Mouse (Mus musculus) kidney, postnatal 0 days (tissue): ENCODE data around the gene Cfl1. TPM values are rescaled to one million over a fixed set of nuclear protein-coding genes. Genes with fewer than 3 reads are reported as not detected.
A peak's percentile ranks its signal among the peaks of the same experiment; 100 is the strongest.

ENCODE experiments used
- ATAC-seq: fragments of 200-750 bp; cut with Nextera tagmentation; replicated peaks from 2 replicates; pipeline ENCODE4 v1.8.0; 2017; ENCODE audit warnings: low read depth, moderate number of reproducible peaks, moderate TSS enrichment, moderate library complexity; ENCODE audit not compliant: low FRiP score
- DNase-seq: peaks from one replicate; pipeline ENCODE4 v3.0.0-alpha.2; 2016; ENCODE audit warnings: low spot score
- H3K27ac ChIP-seq: fragments of 300-500 bp; sonication (generic); 2 replicates; pipeline ENCODE4 v1.5.1; 2014; ENCODE audit warnings: mild to moderate bottlenecking
- H3K27me3 ChIP-seq: fragments of 300-500 bp; sonication (generic); 2 replicates; pipeline ENCODE4 v1.6.1; 2014; ENCODE audit warnings: low read length, mixed read lengths; ENCODE audit not compliant: insufficient read depth
- H3K36me3 ChIP-seq: fragments of 300-500 bp; sonication (generic); 2 replicates; pipeline ENCODE4 v1.6.1; 2014; ENCODE audit warnings: low read length, mixed read lengths; ENCODE audit not compliant: insufficient read depth
- H3K4me1 ChIP-seq: fragments of 300-500 bp; sonication (generic); replicated peaks from 2 replicates; pipeline ENCODE4 v1.6.1; 2014; ENCODE audit warnings: antibody characterized with exemption, low read length, mixed read lengths; ENCODE audit not compliant: insufficient read depth
- H3K4me2 ChIP-seq: fragments of 300-500 bp; sonication (generic); 2 replicates; pipeline ENCODE4 v1.6.1; 2014; ENCODE audit warnings: mild to moderate bottlenecking, low read length, moderate library complexity, mixed read lengths
- H3K4me3 ChIP-seq: fragments of 300-500 bp; sonication (generic); replicated peaks from 2 replicates; pipeline ENCODE4 v1.5.1; 2014; ENCODE audit warnings: low read depth, low read length
- H3K9ac ChIP-seq: fragments of 300-500 bp; sonication (generic); 2 replicates; pipeline ENCODE4 v1.6.1; 2014; ENCODE audit warnings: low read depth, low read length
- H3K9me3 ChIP-seq: fragments of 300-500 bp; sonication (generic); replicated peaks from 2 replicates; pipeline ENCODE4 v1.6.1; 2016; ENCODE audit warnings: low read length, inconsistent platforms, mixed read lengths
- CTCF ChIP-seq: IDR thresholded peaks from 2 replicates; pipeline ENCODE4 v1.5.1; 2016; ENCODE audit warnings: antibody characterized with exemption, low read depth, mild to moderate bottlenecking, moderate library complexity
- WGBS: fragments of 180-500 bp; shearing (Covaris S2); extraction: QIAGEN DNeasy Blood & Tissue Kit; methylation state at CpG from one replicate; pipeline ENCODE4 v1.1.7; 2014; 5-methylcytosine and 5-hydroxymethylcytosine counted together
- polyA plus RNA-seq: library from polyadenylated mRNA; unstranded; fragments of >200 nt; fragmentation: Nextera tagmentation; extraction: Ambion mirVana; gene quantifications from 2 replicates; pipeline ENCODE4 v1.2.1, GENCODE M21; 2015

Cfl1 gene
- polyA plus RNA-seq, 1 experiment from 2014 or later: 2,170 TPM

DNA sequence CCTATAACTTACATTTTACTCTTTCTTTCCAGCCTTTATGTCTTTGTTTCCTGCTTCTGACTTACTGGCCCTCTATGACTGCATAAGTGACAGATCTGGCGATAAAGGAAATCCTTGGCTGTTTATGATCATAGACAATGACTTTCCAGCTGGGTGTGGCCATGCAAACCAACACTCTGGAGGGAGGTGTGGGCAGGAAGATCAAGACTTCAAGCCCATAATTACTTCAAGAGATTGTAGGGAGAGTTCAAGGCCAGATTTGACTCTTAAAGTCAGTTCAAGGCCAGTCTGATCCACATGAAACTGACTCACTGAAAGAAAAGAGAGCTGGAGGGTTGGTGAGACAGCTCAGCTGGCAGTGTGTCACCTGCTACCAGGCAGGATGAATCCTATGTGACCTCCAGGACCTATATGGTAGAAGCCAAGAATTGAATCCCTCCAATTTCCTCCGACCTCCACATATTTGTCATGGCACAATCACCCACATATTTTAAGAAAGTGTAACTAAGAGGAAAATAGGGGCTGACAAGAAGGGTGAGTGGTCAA lies 10.1 kb downstream of the Cfl1 start:
- H3K4me1 ChIP-seq: no peaks in the 10 kb centered on the region
- H3K36me3 ChIP-seq: peaks cover 18% of the 10 kb centered on the region
- no peak for ATAC-seq
- no peak for TF ChIP-seq CTCF
- no peak overlapping the region for H3K4me3 ChIP-seq
- no peaks in the 10 kb centered on the region for H3K9me3 ChIP-seq
- no peak overlapping the region for H3K4me2 ChIP-seq
- no peak for DNase-seq
- H3K27me3 ChIP-seq: no peaks in the 10 kb centered on the region
- WGBS: 79% methylated on average over 2 of the region's 2 CpGs
- H3K9ac ChIP-seq: no peak overlapping the region
- H3K27ac ChIP-seq: no peak overlapping the region

DNA sequence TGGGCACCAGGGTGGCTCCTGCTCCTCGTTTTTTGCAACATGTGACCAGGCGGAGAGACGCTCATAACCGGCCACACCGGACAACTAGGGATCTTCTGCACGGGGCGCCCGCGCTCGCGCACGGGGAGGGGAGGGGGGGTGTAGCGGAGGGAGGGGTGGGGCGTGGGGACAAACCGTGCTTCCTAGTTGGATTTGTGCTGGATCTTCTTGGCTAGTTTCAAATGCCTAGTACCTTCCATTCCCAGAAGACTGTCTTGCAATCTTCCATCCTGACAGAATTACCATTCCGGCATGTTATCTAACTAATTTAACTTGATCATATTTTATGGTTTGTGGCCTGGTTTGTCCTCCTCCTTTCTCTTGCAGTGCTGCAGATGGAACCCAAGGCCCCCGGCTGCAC lies 13.4 kb downstream of the Cfl1 start, which contains the start of gene 1700020D05Rik:
1700020D05Rik (minus strand) TSS at position 101 of the 400 bp plus-strand sequence.
- Histone ChIP-seq H3K27ac (no peak within 1 kb of the TSS), H3K9ac (no peak within 1 kb of the TSS), H3K4me1 (no peaks in the 10 kb centered on the region), H3K36me3 (no peaks in the 10 kb centered on the region), H3K4me3 (no peak within 1 kb of the TSS), H3K9me3 (no peaks in the 10 kb centered on the region), H3K27me3 (no peaks in the 10 kb centered on the region), H3K4me2 (peak within 1 kb of the TSS; percentile 28)
- no peak for TF ChIP-seq CTCF
- ATAC-seq (no peak), DNase-seq (no peak)
- WGBS: 36% methylated on average over 17 of the region's 17 CpGs

DNA sequence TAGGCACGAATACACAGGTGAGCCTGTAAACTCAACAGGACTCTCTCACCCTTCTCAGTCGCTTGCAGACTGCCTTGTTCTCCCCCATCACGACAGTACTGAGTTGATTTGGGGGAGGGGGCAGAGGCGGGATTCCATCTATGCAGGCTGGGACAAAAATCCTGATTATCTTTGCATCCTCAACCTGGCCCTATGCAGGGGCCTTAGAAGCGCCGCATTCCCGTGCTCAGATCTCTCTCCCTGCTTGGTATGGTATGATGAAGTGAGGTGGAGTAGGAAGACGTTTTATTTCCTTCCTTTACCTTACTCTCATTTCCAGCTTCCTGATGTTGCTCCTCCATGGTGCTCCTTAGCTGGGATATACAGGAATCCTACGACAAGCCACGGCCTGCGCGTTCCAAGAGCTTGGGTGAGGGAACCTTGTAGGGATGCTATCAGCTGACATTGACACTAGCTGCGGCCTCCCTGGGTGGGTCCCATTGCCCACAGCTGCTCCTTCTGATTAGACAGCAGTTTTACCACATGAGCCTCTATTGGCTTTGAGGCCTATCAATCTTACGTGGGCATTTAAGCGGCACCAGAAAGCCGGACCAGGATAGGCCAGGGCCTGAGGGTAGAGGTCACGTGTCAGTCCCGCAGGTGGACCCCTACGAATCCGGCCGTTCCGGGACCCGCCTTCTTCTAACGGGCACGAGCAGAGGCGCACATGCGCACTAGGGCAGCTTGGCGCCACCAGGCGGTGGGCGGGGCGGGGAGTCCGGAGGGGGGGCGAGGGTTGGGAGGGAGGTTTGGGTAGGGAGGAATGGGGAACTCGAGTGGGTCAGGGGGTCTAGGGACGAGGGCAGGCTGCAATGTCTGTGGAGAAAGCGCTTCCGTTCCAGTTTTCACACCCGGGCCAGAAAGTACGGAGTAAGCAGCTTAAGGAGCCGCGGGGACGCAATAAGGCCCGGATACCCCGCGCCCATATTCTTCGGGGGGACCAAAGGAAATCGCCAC lies 20.1 kb downstream of the Cfl1 start, which contains the start of gene Snx32:
Snx32 (minus strand) TSS at position 508 of the 996 bp plus-strand sequence.
- TF ChIP-seq CTCF: peak; percentile 47; the same call in 1 of the 2 replicates
- H3K36me3 ChIP-seq: no peaks in the 10 kb centered on the region
- peak within 1 kb of the TSS; percentile 39 for H3K4me3 ChIP-seq
- peak within 1 kb of the TSS; percentile 31; the same call in 1 of the 2 replicates for H3K9ac ChIP-seq
- no peak within 1 kb of the TSS; the same call in 1 of the 2 replicates for H3K27ac ChIP-seq
- 4% methylated on average over 47 of the region's 47 CpGs for WGBS
- H3K27me3 ChIP-seq: no peaks in the 10 kb centered on the region
- H3K4me2 ChIP-seq: peak within 1 kb of the TSS; percentile 71
- peak; percentile 98 for DNase-seq
- H3K4me1 ChIP-seq: peaks cover 6% of the 10 kb centered on the region; the same call in 1 of the 2 replicates
- no peaks in the 10 kb centered on the region for H3K9me3 ChIP-seq
- peak; percentile 99 for ATAC-seq

DNA sequence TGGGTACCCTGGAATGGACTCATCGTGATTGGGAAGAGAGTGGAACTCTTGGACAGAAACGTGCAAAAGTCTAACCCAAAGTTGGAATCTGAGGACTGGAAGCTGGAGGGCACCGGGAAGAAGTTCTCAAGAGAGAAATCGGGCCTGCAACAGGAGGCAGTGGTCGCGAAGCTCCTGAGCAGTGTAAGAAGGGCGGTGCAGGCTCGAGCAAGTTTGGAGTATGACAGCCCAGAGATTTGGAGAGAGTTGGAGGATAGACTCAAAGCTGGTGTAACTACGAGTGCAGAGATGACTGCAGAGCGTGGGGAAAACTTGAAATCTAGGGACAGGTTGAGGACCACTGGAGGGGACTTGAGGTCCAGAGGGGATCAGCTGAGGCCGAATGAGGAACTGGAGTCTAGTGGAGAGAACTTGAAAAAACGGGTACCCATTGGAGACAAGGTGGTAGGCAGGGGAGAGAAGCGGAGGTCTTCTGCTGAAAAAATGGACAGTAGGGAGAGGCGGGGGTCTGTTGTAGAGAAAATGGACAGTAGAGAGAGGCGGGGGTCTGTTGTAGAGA lies 20.9 kb downstream of the Cfl1 start:
- 51% methylated on average over 15 of the region's 15 CpGs for WGBS
- Histone ChIP-seq H3K4me1 (peaks cover 6% of the 10 kb centered on the region; the same call in 1 of the 2 replicates), H3K36me3 (no peaks in the 10 kb centered on the region), H3K9me3 (no peaks in the 10 kb centered on the region), H3K27me3 (no peaks in the 10 kb centered on the region), H3K27ac (no peak overlapping the region), H3K4me2 (peak overlapping the region; percentile 71), H3K9ac (peak overlapping the region; percentile 31; the same call in 1 of the 2 replicates), H3K4me3 (peak overlapping the region; percentile 39)
- ATAC-seq (no peak), DNase-seq (peak; percentile 33)
- no peak for TF ChIP-seq CTCF

DNA sequence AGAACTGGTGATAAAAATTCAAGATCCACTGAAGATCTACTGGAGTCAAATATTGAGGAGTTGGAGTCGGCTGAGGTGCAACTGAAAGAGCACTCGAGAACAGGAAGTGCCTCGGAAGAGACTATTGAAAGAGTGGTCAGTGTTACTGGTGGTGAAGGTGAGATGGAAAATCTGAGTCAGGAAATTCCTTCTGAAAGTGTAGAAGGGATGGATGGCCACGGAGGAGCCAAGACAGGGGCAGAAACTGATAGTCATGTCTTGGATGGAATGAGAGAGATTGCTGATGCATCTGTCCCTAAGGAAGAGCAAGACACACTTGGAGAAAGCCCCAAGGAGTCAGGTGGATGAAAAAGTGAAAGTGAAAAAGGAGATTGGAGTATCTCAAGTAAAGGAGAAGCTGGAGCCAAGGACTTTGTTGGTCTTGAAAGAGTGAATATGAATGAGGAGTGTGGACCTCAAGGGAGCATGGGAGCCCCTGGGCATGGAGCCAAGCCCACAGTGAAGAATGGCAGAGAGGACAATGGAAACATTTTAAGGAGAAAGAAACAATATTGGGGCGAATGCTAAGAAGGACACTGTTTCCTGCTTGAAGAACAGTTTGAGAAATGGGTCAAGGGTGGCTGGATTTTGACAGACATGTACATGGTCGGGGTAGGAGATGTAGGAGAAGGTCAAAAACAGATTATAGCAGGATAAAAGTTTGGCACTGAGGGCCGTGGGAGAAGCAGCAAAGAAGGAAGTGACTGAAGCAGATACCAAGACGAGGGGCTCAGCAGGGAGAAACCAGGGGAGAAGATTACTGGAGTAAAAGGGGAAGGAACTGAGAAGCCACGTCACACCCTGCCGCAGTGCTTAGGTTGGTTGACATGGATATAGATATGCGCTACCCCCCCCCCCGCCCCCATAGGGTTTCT lies 22.1 kb downstream of the Cfl1 start:
- peak overlapping the region; percentile 3; the same call in 1 of the 2 replicates for H3K4me2 ChIP-seq

More for the DNA sequence above, 22.1 kb downstream of the Cfl1 start:
- 69% methylated on average over 12 of the region's 12 CpGs for WGBS
- no peak for TF ChIP-seq CTCF
- Histone ChIP-seq H3K9ac (no peak overlapping the region), H3K27me3 (no peaks in the 10 kb centered on the region), H3K9me3 (no peaks in the 10 kb centered on the region), H3K36me3 (no peaks in the 10 kb centered on the region), H3K4me3 (no peak overlapping the region), H3K27ac (0 out of 2 replicates have a peak overlapping the region, but pooled peaks have one; percentile 14), H3K4me1 (peaks cover 6% of the 10 kb centered on the region; the same call in 1 of the 2 replicates)
- DNase-seq: no peak
- no peak for ATAC-seq
